Mouse (Mus musculus): ENCODE data around the gene Acsbg1.

Gene Acsbg1

GRCm38 (mm10) chr9:54661605-54662377 lies at the start of gene Acsbg1:
Gene Acsbg1 (minus strand): TSS chr9:54661870.
- in situ Hi-C loops (cut with MboI; ENCODE audit: unreplicated experiment in 2 of 2), result no loop called here

DNA sequence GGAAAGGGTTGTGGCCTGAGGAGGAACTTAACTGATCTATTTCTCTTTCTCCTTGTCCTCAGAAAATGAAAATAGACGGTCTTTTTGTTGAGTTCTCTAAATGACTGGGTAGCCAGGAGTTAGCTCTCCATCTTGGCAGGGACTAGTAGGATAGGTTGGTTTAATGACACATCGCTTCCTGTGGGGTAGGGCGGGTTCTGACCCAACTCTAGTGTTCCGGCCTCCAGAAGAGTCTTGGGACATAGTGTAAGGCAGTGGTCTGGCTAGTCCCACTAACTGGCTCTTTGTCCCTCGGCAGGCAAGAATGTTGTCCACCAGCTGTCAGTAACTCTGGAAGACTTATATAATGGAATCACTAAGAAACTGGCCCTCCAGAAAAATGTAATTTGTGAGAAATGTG lies 46.4 kb upstream of the Acsbg1 start:
- in situ Hi-C loops (cut with MboI; ENCODE audit: unreplicated experiment in 2 of 2), result no loop called here

DNA sequence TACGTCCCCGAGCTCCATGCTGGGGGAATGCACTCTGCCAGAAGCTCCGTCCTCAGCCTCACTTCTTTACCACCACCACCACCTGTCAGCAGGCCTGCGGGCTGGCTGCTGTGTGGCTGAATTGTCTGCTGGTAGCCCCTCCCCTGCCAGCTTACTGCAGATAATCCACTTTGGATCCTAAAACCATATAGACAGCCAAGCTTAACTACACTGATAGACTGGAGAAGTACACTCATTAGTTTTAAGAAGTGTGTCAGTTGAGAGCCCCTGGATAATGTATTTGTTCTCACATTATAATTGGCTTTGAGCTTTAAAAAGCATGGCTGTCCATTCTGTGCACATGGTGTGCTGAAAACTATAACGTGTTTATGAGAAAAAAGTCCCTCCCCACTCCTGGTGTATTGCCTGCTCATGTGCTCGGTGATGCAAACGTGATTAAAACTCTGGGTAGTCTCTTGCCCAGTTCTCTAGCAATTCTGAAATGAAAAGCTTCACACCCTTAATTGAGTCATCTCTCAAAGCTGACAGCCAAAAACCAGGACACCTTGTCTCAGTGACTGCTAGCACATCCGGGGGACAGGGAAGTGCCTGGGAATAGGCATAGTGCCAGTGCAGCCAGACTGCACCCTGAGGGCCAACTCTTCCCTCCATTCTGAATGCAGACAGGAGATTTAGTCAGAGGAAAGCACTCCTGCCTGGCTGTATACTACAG lies 45.8 kb upstream of the Acsbg1 start:
- in situ Hi-C loops (cut with MboI; ENCODE audit: unreplicated experiment in 2 of 2), result no loop called here

- in situ Hi-C loops (cut with MboI; ENCODE audit: unreplicated experiment in 2 of 2), result no loop called here
These were observed 43.9 kb upstream of the Acsbg1 start for GRCm38 (mm10) chr9:54705561-54705960.

GRCm38 (mm10) chr9:54704361-54704760 lies 42.7 kb upstream of the Acsbg1 start:
- in situ Hi-C loops (cut with MboI; ENCODE audit: unreplicated experiment in 2 of 2), result no loop called here

- in situ Hi-C loops (cut with MboI; ENCODE audit: unreplicated experiment in 2 of 2), result no loop called here
These were observed 40.9 kb upstream of the Acsbg1 start for GRCm38 (mm10) chr9:54702581-54702980.

GRCm38 (mm10) chr9:54700746-54701145 lies 39.1 kb upstream of the Acsbg1 start:
- in situ Hi-C loops (cut with MboI; ENCODE audit: unreplicated experiment in 2 of 2), result no loop called here

GRCm38 (mm10) chr9:54700174-54700475 lies 38.5 kb upstream of the Acsbg1 start:
- in situ Hi-C loops (cut with MboI; ENCODE audit: unreplicated experiment in 2 of 2), result no loop called here

GRCm38 (mm10) chr9:54699345-54700173 lies 37.9 kb upstream of the Acsbg1 start:
- in situ Hi-C loops (cut with MboI; ENCODE audit: unreplicated experiment in 2 of 2), result loop anchor here in 1 of 2 experiments (25.0 kb wide), 2 partner anchors 512 to 1437 kb away; no protein-coding TSS in a partner anchor

GRCm38 (mm10) chr9:54699087-54699344 lies 37.3 kb upstream of the Acsbg1 start:
- in situ Hi-C loops (cut with MboI; ENCODE audit: unreplicated experiment in 2 of 2), result loop anchor here in 1 of 2 experiments (25.0 kb wide), 2 partner anchors 512 to 1437 kb away; no protein-coding TSS in a partner anchor

- in situ Hi-C loops (cut with MboI; ENCODE audit: unreplicated experiment in 2 of 2), result loop anchor here in 1 of 2 experiments (25.0 kb wide), 2 partner anchors 511 to 1436 kb away; no protein-coding TSS in a partner anchor
These were observed 36.8 kb upstream of the Acsbg1 start, which contains the start of gene Dnaja4 for GRCm38 (mm10) chr9:54698318-54699086. Gene Dnaja4 (plus strand): TSS chr9:54698873.

- in situ Hi-C loops (cut with MboI; ENCODE audit: unreplicated experiment in 2 of 2), result loop anchor here in 1 of 2 experiments (25.0 kb wide), 2 partner anchors 504 to 1429 kb away; no protein-coding TSS in a partner anchor
These were observed 29.7 kb upstream of the Acsbg1 start for GRCm38 (mm10) chr9:54691241-54691805.

- in situ Hi-C loops (cut with MboI; ENCODE audit: unreplicated experiment in 2 of 2), result loop anchor here in 1 of 2 experiments (25.0 kb wide), 2 partner anchors 503 to 1428 kb away; no protein-coding TSS in a partner anchor
These were observed 29.0 kb upstream of the Acsbg1 start for GRCm38 (mm10) chr9:54690697-54691096.

GRCm38 (mm10) chr9:54689446-54689845 lies 27.8 kb upstream of the Acsbg1 start:
- in situ Hi-C loops (cut with MboI; ENCODE audit: unreplicated experiment in 2 of 2), result loop anchor here in 1 of 2 experiments (25.0 kb wide), 2 partner anchors 502 to 1427 kb away; no protein-coding TSS in a partner anchor

DNA sequence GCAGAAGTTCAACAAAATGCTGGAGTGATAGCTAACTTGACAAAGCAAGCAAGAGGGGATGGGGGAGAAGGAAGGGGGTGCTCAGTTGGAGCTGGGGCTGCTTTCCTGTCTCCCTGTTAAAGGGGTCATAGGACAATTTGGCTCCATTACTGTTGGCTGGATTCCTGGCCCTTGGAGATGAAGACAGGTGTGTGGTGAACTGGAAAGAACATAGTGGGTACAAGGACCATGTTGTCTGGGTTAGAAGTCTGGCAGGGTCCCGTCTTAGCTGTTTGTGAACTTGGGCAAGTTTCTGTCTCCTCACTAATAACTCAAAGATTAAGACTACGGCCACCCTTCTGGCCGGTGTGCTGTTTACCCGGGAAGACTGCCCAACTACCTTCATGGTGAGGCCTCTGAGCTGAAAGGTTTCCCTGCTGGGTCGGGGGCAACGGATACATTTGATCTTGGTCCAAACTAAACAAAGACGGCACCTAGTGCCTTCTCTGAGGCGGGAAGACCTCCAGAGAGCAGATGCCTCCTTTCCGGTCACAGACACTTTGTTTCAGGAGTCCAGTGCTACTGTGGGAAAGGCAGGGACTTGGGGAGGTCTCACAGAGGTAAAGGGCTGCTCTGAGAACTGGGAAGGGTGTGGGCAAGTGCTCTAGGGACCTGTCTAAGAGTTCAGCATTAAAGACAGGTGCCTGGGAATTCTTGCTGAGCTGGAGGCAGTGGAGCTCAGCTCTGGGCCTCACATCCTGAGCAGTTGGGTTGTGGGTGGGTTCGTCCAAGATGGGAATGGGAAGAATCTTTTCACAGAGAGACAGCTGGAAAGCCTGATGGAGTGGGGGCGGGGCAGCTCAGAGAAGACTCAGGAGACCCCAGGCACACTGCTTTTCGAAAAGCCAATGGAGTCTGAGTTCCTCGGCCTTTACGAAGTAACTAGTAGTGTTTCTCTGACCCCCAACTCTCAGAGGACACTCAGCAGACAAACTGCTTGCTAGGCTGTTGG lies 25.9 kb upstream of the Acsbg1 start:
- in situ Hi-C loops (cut with MboI; ENCODE audit: unreplicated experiment in 2 of 2), result loop anchor here in 1 of 2 experiments (25.0 kb wide), 2 partner anchors 500 to 1425 kb away; no protein-coding TSS in a partner anchor

- in situ Hi-C loops (cut with MboI; ENCODE audit: unreplicated experiment in 2 of 2), result loop anchor here in 1 of 2 experiments (25.0 kb wide), 2 partner anchors 497 to 1422 kb away; no protein-coding TSS in a partner anchor
These were observed 22.3 kb upstream of the Acsbg1 start for GRCm38 (mm10) chr9:54683814-54684605.

- in situ Hi-C loops (cut with MboI; ENCODE audit: unreplicated experiment in 2 of 2), result loop anchor here in 1 of 2 experiments (25.0 kb wide), 2 partner anchors 496 to 1421 kb away; no protein-coding TSS in a partner anchor
These were observed 21.2 kb upstream of the Acsbg1 start for GRCm38 (mm10) chr9:54682846-54683245.

Data from v-Abl transformed pro-B cells (cell line).